Mouse (Mus musculus) cerebellum, postnatal 14 days (tissue): ENCODE data around the gene Cdc20b.
A peak's percentile ranks its signal among the peaks of the same experiment; 100 is the strongest.

ENCODE experiments used
- DNase-seq, 2 experiments: peaks; one replicate each; pipeline ENCODE4 v3.0.0; 2021; ENCODE audit warnings: mixed read lengths in 2 of 2

The Cdc20b gene

DNA sequence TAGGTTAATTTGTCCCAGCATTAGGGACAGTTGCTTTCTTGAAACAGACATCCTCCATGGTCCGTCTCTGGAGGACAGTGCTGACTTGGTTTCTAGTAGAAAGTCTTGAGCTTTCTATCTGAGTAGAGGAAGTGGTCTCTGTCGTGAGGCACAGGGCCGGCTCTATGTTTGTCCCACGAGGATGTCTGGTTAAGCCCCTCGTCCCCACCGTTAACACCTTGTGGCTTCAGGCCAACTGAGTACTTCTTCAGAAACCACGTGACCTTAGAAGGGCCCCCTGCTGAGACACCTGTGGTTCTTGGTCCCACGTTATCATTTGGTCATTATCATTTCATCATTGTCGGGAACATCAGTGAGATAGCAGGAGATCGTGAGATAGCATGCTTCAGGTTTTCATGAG lies 66.9 kb downstream of the Cdc20b start:
- no peak for DNase-seq

GRCm38 (mm10) chr13:113104759-113105158 lies 69.8 kb downstream of the Cdc20b start:
- DNase-seq, result no peak

- peak; percentile 9 to 11 for DNase-seq
Measured at GRCm38 (mm10) chr13:113118977-113119376, 84.1 kb downstream of the Cdc20b start.

- no peak for DNase-seq
Measured at GRCm38 (mm10) chr13:113120324-113121237, 85.7 kb downstream of the Cdc20b start.

DNA sequence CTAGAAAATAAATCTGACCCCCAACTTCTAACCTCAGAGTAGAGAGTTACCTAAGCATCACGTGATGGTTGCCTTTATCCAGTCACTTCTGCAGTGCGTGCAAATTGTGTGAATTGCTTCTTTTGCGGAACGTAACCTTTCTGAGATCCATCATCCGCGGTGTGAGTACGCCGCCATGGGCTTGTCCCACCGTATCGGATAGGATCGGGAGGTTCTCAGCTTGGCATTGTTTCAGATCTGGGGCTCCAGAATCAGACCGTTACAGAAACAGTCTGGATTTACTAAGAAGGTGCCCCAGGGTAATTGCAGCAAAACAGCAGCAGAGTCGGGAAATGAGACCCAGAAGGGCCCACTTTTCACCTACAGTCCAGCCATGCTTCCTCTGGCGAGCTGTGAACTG lies 86.4 kb downstream of the Cdc20b start:
- no peak for DNase-seq

DNA sequence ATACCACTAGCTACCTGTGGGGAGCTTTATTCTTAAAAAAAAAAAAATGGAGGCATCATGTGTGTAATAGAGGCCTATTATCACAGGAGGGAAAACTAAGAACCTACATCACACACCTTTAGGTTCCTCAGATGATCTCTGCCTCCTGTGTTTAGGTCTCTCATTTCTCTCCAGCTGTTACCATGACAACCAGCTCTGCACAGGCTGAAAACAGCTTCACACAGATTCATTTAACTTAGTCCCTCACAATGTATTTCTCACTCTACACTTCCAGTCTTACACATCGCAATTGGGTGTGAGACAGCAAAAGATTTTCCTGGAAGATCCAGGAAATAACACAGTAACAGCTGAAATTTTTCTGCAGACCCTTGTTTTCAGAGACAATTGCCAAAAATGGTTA lies 95.1 kb downstream of the Cdc20b start:
- DNase-seq, result no peak

GRCm38 (mm10) chr13:113139597-113139996 lies 104.7 kb downstream of the Cdc20b start:
- DNase-seq, result no peak
